In genomic region chr7:70274312-70274711, GRCm38 (mm10) we compare ENCODE assay signal across 28 mouse cellular contexts.
DNase-seq lines count a peak whose midpoint lies in the region; ATAC-seq lines count a peak whose summit lies in the region.
"Had no signal": no experiment of that assay in that cellular context is flagged by ENCODE, and none has a peak within 500 bp of the region (broad histone marks: within the 10 kb centered on the region; RNA-seq: fewer than 3 reads in every experiment).

No protein-coding gene starts in this region.

- H3K4me2 ChIP-seq in liver, embryonic 12.5 days, result no peak overlapping the region
- no peak overlapping the region for H3K4me2 ChIP-seq in liver, embryonic 13.5 days
- no peak overlapping the region for H3K4me2 ChIP-seq in stomach, embryonic 16.5 days (ENCODE audit: low read depth, low read length)
- H3K4me2 ChIP-seq: embryonic facial prominence, embryonic 13.5 days; embryonic facial prominence, embryonic 15.5 days; forebrain, embryonic 12.5 days had no signal

- H3K9me3 ChIP-seq in liver, embryonic 12.5 days (replicated peaks), result no peaks in the 10 kb centered on the region
- no peaks in the 10 kb centered on the region for H3K9me3 ChIP-seq in liver, embryonic 13.5 days (replicated peaks)
- no peaks in the 10 kb centered on the region for H3K9me3 ChIP-seq in stomach, embryonic 16.5 days (replicated peaks; ENCODE audit: control insufficient read depth, low read length)
- H3K9me3 ChIP-seq: embryonic facial prominence, embryonic 13.5 days; embryonic facial prominence, embryonic 15.5 days; forebrain, embryonic 10.5 days; forebrain, embryonic 12.5 days had no signal

- H3K27ac ChIP-seq in liver, embryonic 12.5 days, result no peak overlapping the region
- H3K27ac ChIP-seq in liver, embryonic 13.5 days, result no peak overlapping the region
- H3K27ac ChIP-seq in stomach, embryonic 16.5 days (ENCODE audit: low read length), result no peak overlapping the region
- H3K27ac ChIP-seq: embryonic facial prominence, embryonic 13.5 days; embryonic facial prominence, embryonic 15.5 days; forebrain, embryonic 10.5 days; forebrain, embryonic 12.5 days had no signal

- H3K4me3 ChIP-seq in liver, embryonic 12.5 days, result no peak overlapping the region
- H3K4me3 ChIP-seq in liver, embryonic 13.5 days (replicated peaks), result no peak overlapping the region
- no peak overlapping the region for H3K4me3 ChIP-seq in stomach, embryonic 16.5 days (replicated peaks; ENCODE audit: low read length)
- H3K4me3 ChIP-seq: embryonic facial prominence, embryonic 13.5 days; embryonic facial prominence, embryonic 15.5 days; erythroblast, embryonic 14.5 days; forebrain, embryonic 10.5 days; forebrain, embryonic 12.5 days had no signal

- 7% methylated on average over 2 of the region's 2 CpGs for WGBS in liver, embryonic 12.5 days (ENCODE audit: insufficient replicate concordance)
- 12% methylated on average over 2 of the region's 2 CpGs for WGBS in liver, embryonic 13.5 days (ENCODE audit: insufficient replicate concordance)
- WGBS in stomach, embryonic 16.5 days, result 18% methylated on average over 2 of the region's 2 CpGs

- no peaks in the 10 kb centered on the region for H3K4me1 ChIP-seq in liver, embryonic 12.5 days
- no peaks in the 10 kb centered on the region for H3K4me1 ChIP-seq in liver, embryonic 13.5 days (replicated peaks)
- H3K4me1 ChIP-seq in stomach, embryonic 16.5 days (ENCODE audit: control insufficient read depth, insufficient read depth, low read length), result no peaks in the 10 kb centered on the region
- H3K4me1 ChIP-seq: embryonic facial prominence, embryonic 13.5 days; embryonic facial prominence, embryonic 15.5 days; forebrain, embryonic 12.5 days had no signal

- intact Hi-C loops in heart, postnatal 36 days (cut with DNase I), result no loop called here

- H3K9ac ChIP-seq in liver, embryonic 12.5 days, result no peak overlapping the region
- no peak overlapping the region for H3K9ac ChIP-seq in liver, embryonic 13.5 days
- H3K9ac ChIP-seq in stomach, embryonic 16.5 days (ENCODE audit: low read length), result no peak overlapping the region
- H3K9ac ChIP-seq: embryonic facial prominence, embryonic 13.5 days; embryonic facial prominence, embryonic 15.5 days; forebrain, embryonic 12.5 days had no signal

- peak; percentile 15 for DNase-seq in heart, adult 11 months
- no peak for DNase-seq in heart, postnatal 36 days
- no peak for DNase-seq in liver
- no peak for DNase-seq in liver, embryonic 13.5 days
- no peak for DNase-seq in embryo, embryonic 9.5 days (ENCODE audit: extremely low spot score)
- DNase-seq in lung, postnatal 36 days, result no peak
- DNase-seq: adrenal gland, adult 8-10 months; adrenal gland, postnatal 14 days; adrenal gland, postnatal 36 days; B cell, adult 2 months; cerebellum, adult 11-12 months; cerebellum, adult 2 months; cerebellum, adult 9-10 months; cerebellum, postnatal 10 days; cerebellum, postnatal 25 days had no signal

- peaks cover 20% of the 10 kb centered on the region for H3K27me3 ChIP-seq in liver, embryonic 12.5 days (replicated peaks)
- peaks cover 16% of the 10 kb centered on the region for H3K27me3 ChIP-seq in liver, embryonic 13.5 days
- H3K27me3 ChIP-seq in stomach, embryonic 16.5 days (ENCODE audit: control insufficient read depth, insufficient read depth, low read length), result peaks cover 15% of the 10 kb centered on the region
- H3K27me3 ChIP-seq: CH12.LX, Patski had no signal

- peak; percentile 62; the same call in 1 of the 2 replicates for ATAC-seq in liver, embryonic 12.5 days
- peak; percentile 31; the same call in 1 of the 2 replicates for ATAC-seq in liver, embryonic 13.5 days (ENCODE audit: low read depth)
- ATAC-seq in stomach, embryonic 16.5 days (ENCODE audit: insufficient read depth, low FRiP score), result peak; percentile 71; the same call in 1 of the 2 replicates
- ATAC-seq: activated CD4-positive, CD25-positive, alpha-beta regulatory T cell, adult 4 months; CD4-positive, CD25-positive, alpha-beta regulatory T cell, adult 4 months; forebrain, embryonic 14.5 days; Patski had no signal

- no peaks in the 10 kb centered on the region for H3K36me3 ChIP-seq in liver, embryonic 12.5 days
- H3K36me3 ChIP-seq in liver, embryonic 13.5 days, result no peaks in the 10 kb centered on the region
- H3K36me3 ChIP-seq in stomach, embryonic 16.5 days (ENCODE audit: control insufficient read depth, insufficient read depth, low read length), result no peaks in the 10 kb centered on the region
- H3K36me3 ChIP-seq: embryonic facial prominence, embryonic 13.5 days; embryonic facial prominence, embryonic 15.5 days; forebrain, embryonic 10.5 days; forebrain, embryonic 12.5 days; G1E had no signal
